Mouse (Mus musculus) liver, embryonic 14.5 days (tissue): ENCODE data around the gene Znrf1. TPM values are rescaled to one million over a fixed set of nuclear protein-coding genes. Genes with fewer than 3 reads are reported as not detected.
A peak's percentile ranks its signal among the peaks of the same experiment; 100 is the strongest.

Experiments used
- ATAC-seq: fragments of 200-750 bp; cut with Nextera tagmentation; 2 replicates; pipeline ENCODE4 v1.8.0; 2017; ENCODE audit warnings: moderate number of reproducible peaks, mild to moderate bottlenecking, moderate library complexity; ENCODE audit not compliant: insufficient read depth
- DNase-seq, 3 experiments: peaks; one replicate each; pipeline ENCODE4 v3.0.0-alpha.2; 2012 to 2013; ENCODE audit warnings: low read depth in 3 of 3, low spot score in 3 of 3
- H3K27ac ChIP-seq: fragments of 300-500 bp; sonication (generic); 2 replicates; pipeline ENCODE4 v1.5.1; 2014; ENCODE audit warnings: moderate library complexity, mild to moderate bottlenecking, control low read depth, inconsistent platforms
- H3K27me3 ChIP-seq: fragments of 300-500 bp; sonication (generic); 2 replicates; pipeline ENCODE4 v1.6.1; 2014; ENCODE audit warnings: mild to moderate bottlenecking, low read length, moderate library complexity; ENCODE audit not compliant: control insufficient read depth, insufficient read depth
- H3K36me3 ChIP-seq: fragments of 300-500 bp; sonication (generic); replicated peaks from 2 replicates; pipeline ENCODE4 v1.6.1; 2014; ENCODE audit warnings: low read depth; ENCODE audit not compliant: control insufficient read depth, insufficient read depth
- H3K4me1 ChIP-seq, 2 experiments: fragments of 200-500 bp in 1 of 2; fragments of 300-500 bp in 1 of 2; sonication (generic) in 1 of 2; replicated peaks; 2 replicates each; pipeline ENCODE4 v1.6.1; 2012 to 2014; ENCODE audit warnings: antibody characterized with exemption in 1 of 2, inconsistent platforms in 1 of 2, low read length in 1 of 2; ENCODE audit not compliant: control insufficient read depth in 2 of 2, insufficient read depth in 2 of 2
- H3K4me2 ChIP-seq: fragments of 300-500 bp; sonication (generic); 2 replicates; pipeline ENCODE4 v1.6.1; 2014; ENCODE audit warnings: low read depth, mild to moderate bottlenecking, control low read depth, moderate library complexity
- H3K4me3 ChIP-seq, 2 experiments: fragments of 200-500 bp in 1 of 2; fragments of 300-500 bp in 1 of 2; sonication (generic) in 1 of 2; 2 replicates each; pipeline ENCODE4 v1.5.1; 2012 to 2014; ENCODE audit warnings: low read depth in 2 of 2, low read length in 2 of 2, mild to moderate bottlenecking in 2 of 2, control low read depth in 1 of 2, inconsistent platforms in 1 of 2, moderate library complexity in 1 of 2; ENCODE audit not compliant: insufficient read depth in 1 of 2
- H3K9ac ChIP-seq: fragments of 300-500 bp; sonication (generic); replicated peaks from 2 replicates; pipeline ENCODE4 v1.6.1; 2014; ENCODE audit warnings: mild to moderate bottlenecking, control low read depth, moderate library complexity
- H3K9me3 ChIP-seq: fragments of 300-500 bp; sonication (generic); 2 replicates; pipeline ENCODE4 v1.6.1; 2016; ENCODE audit warnings: low read length, mixed read lengths; ENCODE audit not compliant: control insufficient read depth
- CTCF ChIP-seq: IDR thresholded peaks from 2 replicates; pipeline ENCODE4 v1.5.1; 2016; ENCODE audit warnings: antibody characterized with exemption, low read depth, control low read depth
- EP300 ChIP-seq: IDR thresholded peaks from 2 replicates; pipeline ENCODE4 v1.6.1; 2016; ENCODE audit warnings: antibody characterized with exemption, low read depth
- WGBS: fragments of 180-500 bp; shearing (Covaris S2); extraction: QIAGEN DNeasy Blood & Tissue Kit; methylation state at CpG from one replicate; pipeline ENCODE4 v1.1.7; 2014; ENCODE audit not compliant: insufficient replicate concordance; 5-methylcytosine and 5-hydroxymethylcytosine counted together
- polyA plus RNA-seq, 2 experiments: library from polyadenylated mRNA; depleted of rRNA in 1 of 2; stranded (reverse) in 1 of 2; unstranded in 1 of 2; fragments of >200 nt; fragmentation: Nextera tagmentation in 1 of 2; extraction: Ambion mirVana in 1 of 2; gene quantifications; 2 replicates each; pipeline versions ENCODE4 v1.2.1 to v1.2.3; 2012 to 2014

Znrf1 gene
- polyA plus RNA-seq, 2 experiments = 4.4 to 12.6 TPM

- Histone ChIP-seq H3K4me1 (peaks cover 2 to 6% of the 10 kb centered on the region in 2 experiments; a peak in 1 of 4 replicates), H3K36me3 (no peaks in the 10 kb centered on the region), H3K27ac (no peak overlapping the region), H3K9ac (no peak overlapping the region), H3K4me3 (no peak overlapping the region), H3K4me2 (no peak overlapping the region), H3K27me3 (no peaks in the 10 kb centered on the region), H3K9me3 (no peaks in the 10 kb centered on the region)
- WGBS = 82% methylated on average over 3 of the region's 3 CpGs
- DNase-seq (no peak), ATAC-seq (no peak)
- TF ChIP-seq EP300 (no peak), CTCF (no peak)
Measured at GRCm38 (mm10) chr8:111650651-111651050, 114.8 kb downstream of the Znrf1 start.

- Histone ChIP-seq H3K27ac (no peak overlapping the region), H3K4me2 (no peak overlapping the region), H3K27me3 (no peaks in the 10 kb centered on the region), H3K9ac (no peak overlapping the region), H3K36me3 (no peaks in the 10 kb centered on the region), H3K4me1 (peaks cover 0 to 9% of the 10 kb centered on the region in 2 experiments; a peak in 3 of 4 replicates), H3K4me3 (no peak overlapping the region), H3K9me3 (no peaks in the 10 kb centered on the region)
- DNase-seq (no peak), ATAC-seq (no peak)
- WGBS = 72% methylated on average over 2 of the region's 2 CpGs
- TF ChIP-seq EP300 (no peak), CTCF (no peak)
Measured at GRCm38 (mm10) chr8:111653524-111653923, 117.6 kb downstream of the Znrf1 start.

- Histone ChIP-seq H3K4me1 (peaks cover 0 to 11% of the 10 kb centered on the region in 2 experiments; a peak in 2 of 4 replicates), H3K36me3 (no peaks in the 10 kb centered on the region), H3K27me3 (no peaks in the 10 kb centered on the region), H3K9me3 (no peaks in the 10 kb centered on the region), H3K4me3 (no peak overlapping the region), H3K27ac (no peak overlapping the region), H3K9ac (no peak overlapping the region), H3K4me2 (no peak overlapping the region)
- 11% methylated on average over 1 of the region's 1 CpGs for WGBS
- no peak for TF ChIP-seq CTCF
- TF ChIP-seq EP300 = no peak
- ATAC-seq = no peak
- DNase-seq = no peak
Measured at GRCm38 (mm10) chr8:111657312-111657854, 121.5 kb downstream of the Znrf1 start.

- no peak for DNase-seq
- Histone ChIP-seq H3K4me1 (peaks cover 0 to 11% of the 10 kb centered on the region in 2 experiments; a peak in 2 of 4 replicates), H3K9ac (no peak overlapping the region)
Measured at GRCm38 (mm10) chr8:111658819-111659423, 123.0 kb downstream of the Znrf1 start.

GRCm38 (mm10) chr8:111662473-111662872, 126.6 kb downstream of the Znrf1 start:
- Histone ChIP-seq H3K9ac (no peak overlapping the region), H3K36me3 (no peaks in the 10 kb centered on the region), H3K27ac (no peak overlapping the region), H3K27me3 (no peaks in the 10 kb centered on the region), H3K4me1 (peaks cover 0 to 7% of the 10 kb centered on the region in 2 experiments; a peak in 2 of 4 replicates), H3K4me3 (no peak overlapping the region), H3K4me2 (no peak overlapping the region), H3K9me3 (no peaks in the 10 kb centered on the region)
- WGBS = 73% methylated on average over 3 of the region's 3 CpGs
- ATAC-seq = no peak
- peak in 2 of 3 experiments; percentile 28 to 43 for DNase-seq
- no peak for TF ChIP-seq EP300
- TF ChIP-seq CTCF = peak; percentile 88

More at GRCm38 (mm10) chr8:111658819-111659423, 123.0 kb downstream of the Znrf1 start:
- H3K4me2 ChIP-seq = no peak overlapping the region
- H3K4me3 ChIP-seq = no peak overlapping the region
- H3K27ac ChIP-seq = no peak overlapping the region
- no peak for TF ChIP-seq EP300
- TF ChIP-seq CTCF = no peak
- no peaks in the 10 kb centered on the region for H3K9me3 ChIP-seq
- 27% methylated on average over 6 of the region's 6 CpGs for WGBS
- no peak for ATAC-seq
- no peaks in the 10 kb centered on the region for H3K36me3 ChIP-seq
- H3K27me3 ChIP-seq = no peaks in the 10 kb centered on the region
